Mouse (Mus musculus) ES-E14 (cell line): ENCODE results near the gene Fam110a.

Experiments
- CHD2 ChIP-seq: IDR thresholded peaks from 2 replicates; pipeline ENCODE4 v1.6.1; 2014; ENCODE audit warnings: mild to moderate bottlenecking, low read depth, low read length, inconsistent platforms
- HCFC1 ChIP-seq: IDR thresholded peaks from 2 replicates; pipeline ENCODE4 v1.6.1; 2012; ENCODE audit warnings: low read length, inconsistent platforms, borderline replicate concordance; ENCODE audit not compliant: insufficient read depth
- MAFK ChIP-seq: IDR thresholded peaks from 2 replicates; pipeline ENCODE4 v1.6.1; 2014; ENCODE audit warnings: mild to moderate bottlenecking, low read depth, low read length, inconsistent platforms; ENCODE audit not compliant: insufficient read depth
- ZC3H11A ChIP-seq: IDR thresholded peaks from 2 replicates; pipeline ENCODE4 v1.6.1; 2012; ENCODE audit warnings: low read depth, mild to moderate bottlenecking, inconsistent platforms, low read length, borderline replicate concordance

DNA sequence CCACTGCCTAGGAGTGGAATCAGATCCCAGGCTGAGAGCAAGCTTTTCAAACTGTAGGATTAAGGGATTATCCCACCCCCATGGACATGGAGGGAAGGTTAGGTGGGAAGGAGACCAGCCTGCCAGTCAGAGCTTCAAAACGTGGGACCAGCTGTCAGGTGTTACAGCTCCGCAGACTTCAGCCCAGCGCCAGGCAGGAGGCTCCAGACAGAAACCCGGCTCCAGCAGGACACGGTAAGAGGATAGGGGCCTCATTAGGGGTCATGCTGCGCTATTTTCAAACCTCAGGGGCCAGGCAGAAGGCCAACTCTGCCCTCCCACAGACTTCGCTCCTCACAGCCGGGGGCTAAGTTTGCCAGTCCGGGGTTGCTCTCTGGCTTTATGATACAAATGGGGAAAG, 16.0 kb downstream of the Fam110a start:
- no peak for TF ChIP-seq HCFC1
- no peak for TF ChIP-seq ZC3H11A
- no peak for TF ChIP-seq MAFK
- TF ChIP-seq CHD2, result no peak
